Mouse (Mus musculus) forebrain, embryonic 13.5 days (tissue): ENCODE data around the gene Dtx3. TPM values are rescaled to one million over a fixed set of nuclear protein-coding genes. Genes with fewer than 3 reads are reported as not detected.

Source experiments
- ATAC-seq: fragments of 200-750 bp; cut with Nextera tagmentation; 2 replicates; pipeline ENCODE4 v1.8.0; 2017
- H3K27ac ChIP-seq: fragments of 300-500 bp; sonication (generic); 2 replicates; pipeline ENCODE4 v1.5.1; 2015; ENCODE audit warnings: inconsistent platforms, mild to moderate bottlenecking, moderate library complexity
- H3K27me3 ChIP-seq: fragments of 300-500 bp; sonication (generic); 2 replicates; pipeline ENCODE4 v1.6.1; 2015; ENCODE audit warnings: mild to moderate bottlenecking, inconsistent platforms
- H3K36me3 ChIP-seq: fragments of 300-500 bp; sonication (generic); 2 replicates; pipeline ENCODE4 v1.6.1; 2015; ENCODE audit warnings: mild to moderate bottlenecking, inconsistent platforms; ENCODE audit not compliant: poor library complexity, severe bottlenecking
- H3K4me1 ChIP-seq: fragments of 300-500 bp; sonication (generic); 2 replicates; pipeline ENCODE4 v1.6.1; 2015; ENCODE audit warnings: inconsistent platforms
- H3K4me2 ChIP-seq: fragments of 300-500 bp; sonication (generic); 2 replicates; pipeline ENCODE4 v1.6.1; 2015; ENCODE audit warnings: inconsistent platforms, mild to moderate bottlenecking, moderate library complexity
- H3K4me3 ChIP-seq: fragments of 300-500 bp; sonication (generic); 2 replicates; pipeline ENCODE4 v1.5.1; 2015; ENCODE audit warnings: mild to moderate bottlenecking, inconsistent platforms
- H3K9ac ChIP-seq: fragments of 300-500 bp; sonication (generic); 2 replicates; pipeline ENCODE4 v1.6.1; 2015; ENCODE audit warnings: mild to moderate bottlenecking, inconsistent platforms
- H3K9me3 ChIP-seq: fragments of 300-500 bp; sonication (generic); replicated peaks from 2 replicates; pipeline ENCODE4 v1.6.1; 2016; ENCODE audit warnings: inconsistent platforms
- WGBS: fragments of 180-500 bp; shearing (Covaris S2); methylation state at CpG from one replicate; pipeline ENCODE4 v1.1.7; 2015; 5-methylcytosine and 5-hydroxymethylcytosine counted together
- polyA plus RNA-seq: library from polyadenylated mRNA; unstranded; fragments of >200 nt; fragmentation: Nextera tagmentation; extraction: Ambion mirVana; gene quantifications from 2 replicates; pipeline ENCODE4 v1.2.1, GENCODE M21; 2015

The Dtx3 gene
- polyA plus RNA-seq, 1 experiment from 2014 or later, result 150 TPM

DNA sequence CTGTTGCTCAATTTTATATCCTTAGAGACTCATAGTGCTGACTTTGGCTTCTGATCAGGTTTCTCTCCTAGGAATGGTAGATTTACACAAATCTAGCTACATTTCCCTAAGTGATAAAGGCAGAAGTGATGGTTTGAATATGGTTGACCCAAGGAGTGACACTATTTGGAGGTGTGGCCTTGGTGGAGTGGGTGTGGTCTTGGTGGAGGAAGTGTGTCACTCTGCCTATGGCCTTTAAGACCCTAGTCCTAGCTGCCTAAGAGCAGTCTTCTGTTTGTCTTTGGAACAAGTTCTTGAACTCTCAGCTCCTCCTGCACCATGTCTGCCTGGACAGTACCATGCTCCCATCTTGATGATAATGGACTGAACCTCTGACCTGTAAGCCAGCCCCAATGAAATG is 21.6 kb upstream of the Dtx3 start:
- H3K36me3 ChIP-seq, result no peaks in the 10 kb centered on the region
- H3K4me2 ChIP-seq, result no peak overlapping the region
- H3K4me1 ChIP-seq, result no peaks in the 10 kb centered on the region
- no peak overlapping the region for H3K4me3 ChIP-seq
- H3K9me3 ChIP-seq, result no peaks in the 10 kb centered on the region
- no peaks in the 10 kb centered on the region for H3K27me3 ChIP-seq
- H3K27ac ChIP-seq, result no peak overlapping the region
- no peak overlapping the region for H3K9ac ChIP-seq
- no peak for ATAC-seq

DNA sequence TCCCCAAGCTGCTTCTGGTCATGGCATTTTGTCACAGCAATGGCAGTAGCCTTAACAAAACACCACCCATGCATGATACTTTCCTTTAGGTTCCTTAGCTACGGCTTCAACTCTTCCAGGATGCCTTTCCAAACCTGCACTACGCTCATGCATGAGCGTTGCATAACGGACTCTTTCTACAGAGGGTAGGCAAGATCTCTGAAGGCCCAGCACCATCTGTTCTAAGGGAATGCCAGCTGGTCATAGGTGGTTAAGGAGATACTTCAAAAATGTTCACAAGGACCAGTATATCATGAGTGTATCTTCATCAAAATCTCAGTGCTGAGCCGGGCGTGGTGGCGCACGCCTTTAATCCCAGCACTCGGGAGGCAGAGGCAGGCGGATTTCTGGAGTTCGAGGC is 20.9 kb upstream of the Dtx3 start:
- Histone ChIP-seq H3K4me3 (no peak overlapping the region), H3K9me3 (no peaks in the 10 kb centered on the region), H3K9ac (no peak overlapping the region), H3K27me3 (no peaks in the 10 kb centered on the region), H3K36me3 (no peaks in the 10 kb centered on the region), H3K27ac (no peak overlapping the region), H3K4me1 (no peaks in the 10 kb centered on the region), H3K4me2 (no peak overlapping the region)
- ATAC-seq, result no peak
- WGBS, result 95% methylated on average over 11 of the region's 11 CpGs

DNA sequence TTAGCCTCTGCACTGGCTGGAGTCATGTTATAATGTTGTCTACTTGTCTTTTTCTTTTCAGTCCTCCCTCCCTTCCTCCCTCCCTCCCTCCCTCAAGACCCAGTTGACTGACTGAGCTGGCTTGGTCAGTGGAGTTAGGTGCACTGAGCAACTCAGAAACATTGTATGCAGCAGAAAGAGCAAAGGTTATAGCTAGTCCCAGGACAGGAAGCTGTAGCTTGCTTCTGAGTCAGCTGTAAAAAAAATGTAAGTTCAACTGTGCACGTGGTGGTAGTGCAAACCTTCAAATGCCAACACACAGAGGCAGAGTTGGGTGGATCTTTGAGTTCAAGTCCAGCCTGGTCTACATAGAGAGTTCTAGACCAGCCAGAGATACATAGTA is 18.9 kb upstream of the Dtx3 start:
- ATAC-seq, result no peak

DNA sequence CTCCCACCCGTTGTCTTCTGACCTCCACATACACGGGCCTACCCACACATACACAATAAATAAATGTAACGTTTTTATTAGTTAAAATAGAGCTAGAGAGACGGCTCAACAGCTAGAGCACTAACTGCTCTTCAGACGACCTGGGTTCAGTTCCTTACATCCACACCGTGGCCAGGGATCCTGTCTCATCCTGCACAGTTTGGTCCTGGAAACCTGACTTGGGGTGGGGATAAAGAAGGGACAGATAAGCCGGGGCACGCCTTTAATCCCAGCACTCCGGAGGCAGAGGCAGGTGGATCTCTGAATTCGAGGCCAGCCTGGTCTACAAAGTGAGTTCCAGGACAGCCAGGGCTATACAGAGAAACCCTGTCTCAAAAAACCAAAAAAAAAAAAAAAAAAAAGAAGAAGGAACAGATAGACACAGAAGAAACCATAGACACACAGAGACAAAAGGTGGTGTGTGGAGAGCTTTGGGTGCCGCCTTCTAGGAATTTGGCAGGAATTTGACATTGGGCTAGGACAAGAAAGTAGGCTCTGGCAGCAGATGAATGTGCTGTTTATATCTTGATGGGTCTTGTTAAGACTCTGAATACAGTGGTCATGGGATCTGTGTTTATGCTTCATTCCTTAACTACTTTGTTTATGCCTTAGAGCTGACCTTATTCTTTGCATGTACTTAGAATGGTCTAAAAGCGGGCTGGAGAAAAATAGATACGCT is 18.3 kb upstream of the Dtx3 start:
- WGBS, result 85% methylated on average over 13 of the region's 13 CpGs

More for the DNA sequence above, 18.9 kb upstream of the Dtx3 start:
- Histone ChIP-seq H3K4me2 (no peak overlapping the region), H3K9me3 (no peaks in the 10 kb centered on the region), H3K9ac (no peak overlapping the region), H3K27ac (no peak overlapping the region), H3K36me3 (no peaks in the 10 kb centered on the region), H3K27me3 (no peaks in the 10 kb centered on the region), H3K4me3 (no peak overlapping the region), H3K4me1 (peaks cover 16% of the 10 kb centered on the region)
- WGBS, result 66% methylated on average over 1 of the region's 1 CpGs

DNA sequence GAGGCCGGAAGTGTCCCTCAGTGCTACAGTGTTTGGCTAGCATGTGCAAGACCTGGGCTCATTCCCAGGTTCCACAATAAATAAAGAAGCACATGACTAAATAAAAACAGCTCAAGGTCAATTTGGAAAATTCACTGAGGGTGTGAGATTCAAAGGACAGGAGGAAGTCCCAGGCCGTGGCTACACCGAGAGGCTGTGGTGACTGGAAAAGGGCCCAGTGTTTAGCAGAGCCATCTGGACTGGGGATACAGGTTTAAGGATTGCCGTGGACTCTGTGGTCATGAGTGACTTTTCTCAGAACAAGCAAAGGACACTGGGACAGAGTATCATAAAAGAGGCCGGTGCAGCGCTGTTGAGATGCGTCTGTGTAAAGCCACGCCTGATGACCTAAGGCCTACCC is 17.7 kb upstream of the Dtx3 start:
- Histone ChIP-seq H3K27ac (no peak overlapping the region), H3K9me3 (no peaks in the 10 kb centered on the region), H3K27me3 (no peaks in the 10 kb centered on the region), H3K4me2 (no peak overlapping the region), H3K9ac (no peak overlapping the region), H3K4me1 (peaks cover 18% of the 10 kb centered on the region), H3K4me3 (no peak overlapping the region), H3K36me3 (peaks cover 6% of the 10 kb centered on the region)
- 92% methylated on average over 8 of the region's 8 CpGs for WGBS
- no peak for ATAC-seq

More for the DNA sequence above, 18.3 kb upstream of the Dtx3 start:
- no peak for ATAC-seq
- H3K4me3 ChIP-seq, result no peak overlapping the region
- H3K9ac ChIP-seq, result no peak overlapping the region
- peaks cover 18% of the 10 kb centered on the region for H3K4me1 ChIP-seq
- no peak overlapping the region for H3K4me2 ChIP-seq
- 0 out of 2 replicates have a peak, but pooled peaks cover under 1% of the 10 kb centered on the region for H3K36me3 ChIP-seq
- H3K27ac ChIP-seq, result no peak overlapping the region
- H3K27me3 ChIP-seq, result no peaks in the 10 kb centered on the region
- H3K9me3 ChIP-seq, result no peaks in the 10 kb centered on the region

DNA sequence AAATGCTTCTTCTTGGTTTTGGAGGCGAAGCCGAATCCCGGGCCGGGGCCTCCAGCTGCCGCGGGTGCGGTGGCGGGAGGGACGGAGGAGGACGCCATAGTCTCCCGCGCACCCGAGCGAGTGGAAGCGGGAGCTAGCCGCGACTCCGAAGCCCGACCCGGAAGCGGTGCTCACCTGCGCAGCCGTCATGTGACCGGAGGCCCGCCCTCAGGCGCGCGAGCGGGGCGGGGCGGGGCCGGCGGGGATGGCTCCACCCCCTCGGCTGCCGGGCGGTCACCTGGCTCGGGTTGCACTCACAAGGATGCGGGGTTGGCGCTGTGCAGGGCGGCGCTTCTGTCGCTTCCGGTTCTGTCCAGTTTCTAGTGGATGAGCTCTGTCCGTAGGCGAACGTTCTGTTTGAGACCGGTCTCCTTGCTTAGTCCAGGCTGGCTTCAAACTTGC is 15.9 kb upstream of the Dtx3 start, which contains the start of gene Pip4k2c:
Gene Pip4k2c (minus strand): TSS at position 172 of the 441 bp plus-strand sequence.
- WGBS, result under 1% methylated on average over 36 of the region's 47 CpGs
- Histone ChIP-seq H3K9ac (peak within 1 kb of the TSS; percentile 84), H3K9me3 (no peaks in the 10 kb centered on the region), H3K4me1 (peaks cover 18% of the 10 kb centered on the region), H3K4me2 (peak within 1 kb of the TSS; percentile 93), H3K27me3 (no peaks in the 10 kb centered on the region), H3K4me3 (peak within 1 kb of the TSS; percentile 82), H3K36me3 (peaks cover 21% of the 10 kb centered on the region), H3K27ac (peak within 1 kb of the TSS; percentile 65)
- peak; percentile 97 for ATAC-seq

DNA sequence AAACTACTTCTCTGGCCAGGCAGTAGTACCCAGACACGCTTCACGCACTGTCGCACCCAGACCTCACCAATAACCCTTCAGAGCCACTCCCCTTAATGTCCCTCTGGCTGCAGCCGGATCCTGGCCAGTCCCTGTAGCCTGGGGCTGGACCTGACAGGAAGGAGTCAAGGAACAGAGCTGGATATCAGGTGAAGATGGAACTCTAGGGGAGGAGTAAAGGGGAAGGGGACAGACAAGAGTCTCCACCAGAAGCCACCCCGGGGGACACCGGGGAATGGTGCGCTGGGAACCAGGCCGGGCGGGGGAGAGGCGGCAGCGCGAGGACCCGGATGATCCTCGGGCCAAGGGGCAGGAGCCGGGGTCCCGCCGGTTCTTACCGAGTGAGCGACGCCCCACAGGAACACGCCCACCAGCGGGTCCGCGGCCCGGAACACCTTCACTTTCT is 15.5 kb upstream of the Dtx3 start:
- Histone ChIP-seq H3K4me1 (peaks cover 18% of the 10 kb centered on the region), H3K4me3 (peak overlapping the region; percentile 82), H3K4me2 (peak overlapping the region; percentile 93), H3K27ac (peak overlapping the region; percentile 65), H3K36me3 (peaks cover 26% of the 10 kb centered on the region), H3K9ac (peak overlapping the region; percentile 84), H3K9me3 (no peaks in the 10 kb centered on the region), H3K27me3 (no peaks in the 10 kb centered on the region)
- ATAC-seq, result peak; percentile 75
- WGBS, result under 1% methylated on average over 24 of the region's 25 CpGs

DNA sequence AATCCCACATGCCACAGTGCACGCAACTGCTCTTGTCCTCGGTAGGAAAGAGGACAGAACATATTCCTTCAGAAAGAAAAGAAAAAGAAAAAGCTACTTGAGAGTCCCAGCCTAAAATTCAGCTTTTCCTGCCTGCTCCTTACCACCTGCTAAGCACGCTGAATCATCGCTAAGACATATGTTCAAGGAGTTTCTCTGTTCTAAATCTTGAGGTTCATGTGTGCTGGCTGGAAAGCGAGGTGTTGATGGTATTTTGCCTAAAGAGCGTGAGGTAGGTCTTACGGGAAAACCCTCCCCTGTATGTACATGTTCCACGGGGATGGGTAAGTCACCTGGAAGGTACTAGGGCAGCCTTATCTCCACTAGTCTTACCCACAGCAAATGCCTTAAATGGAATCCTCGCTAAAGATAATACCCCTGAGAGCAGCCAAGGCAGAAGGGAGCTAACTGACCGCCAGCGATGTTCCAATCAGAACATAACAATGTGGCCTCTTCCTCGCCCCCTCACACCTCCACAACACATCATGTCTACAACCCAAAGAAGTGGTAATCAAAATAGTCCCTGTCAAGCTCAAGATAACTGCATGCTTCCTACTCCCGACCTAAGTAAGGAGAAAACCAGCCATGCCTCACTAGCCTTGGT is 14.5 kb upstream of the Dtx3 start:
- Histone ChIP-seq H3K27ac (no peak overlapping the region), H3K4me3 (peak overlapping the region; percentile 82; the same call in 1 of the 2 replicates), H3K36me3 (peaks cover 35% of the 10 kb centered on the region), H3K4me2 (peak overlapping the region; percentile 93), H3K27me3 (no peaks in the 10 kb centered on the region), H3K9me3 (no peaks in the 10 kb centered on the region), H3K4me1 (peaks cover 18% of the 10 kb centered on the region), H3K9ac (peak overlapping the region; percentile 84; the same call in 1 of the 2 replicates)
- 87% methylated on average over 13 of the region's 13 CpGs for WGBS
- no peak for ATAC-seq

DNA sequence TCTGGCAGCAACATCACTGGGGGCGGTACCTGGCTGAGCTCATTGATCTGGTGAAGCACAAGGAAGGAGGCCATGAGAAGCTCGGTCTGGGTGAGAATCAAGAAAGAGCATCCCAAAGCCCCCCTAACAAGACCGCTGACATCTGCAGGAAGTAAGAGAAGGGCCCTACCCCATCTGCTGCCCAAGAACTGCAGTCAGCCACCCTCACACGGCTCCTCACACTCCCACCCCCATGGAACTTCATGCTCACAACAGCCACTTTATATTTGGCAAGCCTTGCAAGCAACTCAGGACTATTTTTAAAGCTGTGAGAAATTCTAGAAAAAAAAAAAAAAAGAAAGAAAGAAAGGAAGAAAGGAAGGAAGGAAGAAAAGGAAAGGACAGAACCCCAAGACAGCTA is 13.4 kb upstream of the Dtx3 start:
- no peak overlapping the region for H3K9ac ChIP-seq
- H3K27me3 ChIP-seq, result no peaks in the 10 kb centered on the region
- H3K9me3 ChIP-seq, result no peaks in the 10 kb centered on the region
- no peak overlapping the region for H3K27ac ChIP-seq
- H3K4me3 ChIP-seq, result no peak overlapping the region
- no peak overlapping the region for H3K4me2 ChIP-seq
- H3K4me1 ChIP-seq, result peaks cover 18% of the 10 kb centered on the region
- 97% methylated on average over 4 of the region's 4 CpGs for WGBS
- ATAC-seq, result no peak
- peaks cover 45% of the 10 kb centered on the region for H3K36me3 ChIP-seq

DNA sequence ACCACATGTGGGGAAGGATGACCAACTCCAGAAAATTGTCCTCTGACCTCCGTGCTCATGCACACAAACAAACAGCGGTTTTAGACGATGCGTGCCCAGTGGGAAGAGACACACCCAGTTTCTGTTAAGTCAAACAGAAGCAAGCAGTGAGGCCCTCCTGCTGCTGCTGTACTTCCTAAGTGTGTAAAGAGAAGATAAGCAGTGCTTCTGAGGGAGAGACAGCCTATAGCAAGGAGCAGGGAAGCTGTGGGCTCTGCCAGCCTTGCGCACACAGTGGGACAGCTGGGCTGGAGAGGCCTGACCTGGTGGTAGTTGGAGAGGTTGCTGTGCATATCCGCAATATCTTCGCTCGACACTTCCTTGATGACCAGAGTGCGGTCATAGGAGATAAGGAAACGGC is 9.8 kb upstream of the Dtx3 start:
- no peak for ATAC-seq
- H3K27ac ChIP-seq, result no peak overlapping the region
- peaks cover 10% of the 10 kb centered on the region for H3K4me1 ChIP-seq
- no peak overlapping the region for H3K9ac ChIP-seq
- H3K27me3 ChIP-seq, result no peaks in the 10 kb centered on the region
- no peak overlapping the region for H3K4me2 ChIP-seq
- no peak overlapping the region for H3K4me3 ChIP-seq
- peaks cover 77% of the 10 kb centered on the region for H3K36me3 ChIP-seq
- H3K9me3 ChIP-seq, result no peaks in the 10 kb centered on the region
- WGBS, result 90% methylated on average over 10 of the region's 10 CpGs

DNA sequence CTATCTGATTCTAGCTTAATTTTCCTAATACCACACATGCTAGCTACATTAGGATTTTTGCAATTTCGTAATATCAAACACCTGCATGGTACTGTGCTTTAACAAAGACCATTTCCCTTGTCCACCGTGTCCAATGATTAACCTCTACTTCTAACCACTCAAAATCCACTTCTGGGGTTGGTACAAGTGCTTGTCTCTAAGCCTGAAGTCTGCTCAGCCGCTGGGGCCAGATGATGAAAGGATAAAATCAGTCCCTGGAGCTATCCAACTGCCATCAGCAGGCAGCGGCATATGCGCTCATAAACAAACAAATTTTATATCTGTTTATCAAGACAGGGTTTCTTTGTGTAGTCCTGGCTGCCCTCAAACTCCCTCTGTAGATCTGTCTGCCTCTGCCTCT is 9.1 kb upstream of the Dtx3 start:
- ATAC-seq, result no peak
- no peak overlapping the region for H3K4me3 ChIP-seq
- H3K36me3 ChIP-seq, result peaks cover 85% of the 10 kb centered on the region

DNA sequence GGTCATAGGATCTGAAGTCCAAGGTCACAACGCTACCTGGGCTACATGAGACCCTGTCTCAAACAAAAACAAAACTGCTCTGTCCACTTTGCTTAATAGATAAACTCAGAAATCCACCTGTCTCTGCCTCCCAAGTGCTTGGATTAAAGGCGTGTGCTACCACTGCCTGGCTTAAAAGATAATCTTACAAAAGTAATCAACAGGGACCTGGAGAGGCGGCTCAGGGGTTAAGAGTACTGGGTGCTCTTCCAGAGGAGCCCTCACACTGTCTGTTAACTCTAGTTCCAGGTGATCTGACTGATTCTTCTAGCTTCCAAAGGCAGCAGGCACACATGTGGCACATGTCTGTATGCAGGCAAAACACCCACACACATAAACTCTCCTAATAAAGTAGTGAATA is 7.6 kb upstream of the Dtx3 start:
- no peak overlapping the region for H3K4me2 ChIP-seq
- 95% methylated on average over 3 of the region's 3 CpGs for WGBS
- H3K9me3 ChIP-seq, result no peaks in the 10 kb centered on the region
- H3K27ac ChIP-seq, result no peak overlapping the region
- H3K36me3 ChIP-seq, result peaks cover 92% of the 10 kb centered on the region
- ATAC-seq, result no peak
- no peak overlapping the region for H3K4me3 ChIP-seq
- H3K4me1 ChIP-seq, result no peaks in the 10 kb centered on the region
- H3K9ac ChIP-seq, result no peak overlapping the region
- no peaks in the 10 kb centered on the region for H3K27me3 ChIP-seq

More for the DNA sequence above, 9.1 kb upstream of the Dtx3 start:
- Histone ChIP-seq H3K9me3 (no peaks in the 10 kb centered on the region), H3K4me2 (no peak overlapping the region), H3K27me3 (no peaks in the 10 kb centered on the region), H3K27ac (no peak overlapping the region), H3K4me1 (peaks cover 4% of the 10 kb centered on the region; the same call in 1 of the 2 replicates), H3K9ac (no peak overlapping the region)
- WGBS, result 94% methylated on average over 5 of the region's 5 CpGs
